Mouse (Mus musculus) limb, embryonic 14.5 days (tissue): ENCODE data around the gene BC030867. TPM values are rescaled to one million over a fixed set of nuclear protein-coding genes. Genes with fewer than 3 reads are reported as not detected.

ENCODE experiments used
- ATAC-seq: fragments of 200-750 bp; cut with Nextera tagmentation; 2 replicates; pipeline ENCODE4 v1.8.0; 2017; ENCODE audit warnings: low read depth, moderate number of reproducible peaks, moderate TSS enrichment; ENCODE audit not compliant: low FRiP score
- DNase-seq: peaks from one replicate; pipeline ENCODE4 v3.0.0-alpha.2; 2015; ENCODE audit warnings: low spot score
- H3K27ac ChIP-seq: fragments of 300-500 bp; sonication (generic); replicated peaks from 2 replicates; pipeline ENCODE4 v1.5.1; 2014; ENCODE audit warnings: low read depth, mild to moderate bottlenecking, low read length, moderate library complexity, mixed read lengths
- H3K27me3 ChIP-seq: fragments of 300-500 bp; sonication (generic); 2 replicates; pipeline ENCODE4 v1.6.1; 2014; ENCODE audit warnings: low read length, mixed read lengths; ENCODE audit not compliant: control insufficient read depth, insufficient read depth
- H3K36me3 ChIP-seq: fragments of 300-500 bp; sonication (generic); 2 replicates; pipeline ENCODE4 v1.6.1; 2014; ENCODE audit warnings: mild to moderate bottlenecking, low read length, moderate library complexity, mixed read lengths; ENCODE audit not compliant: control insufficient read depth, insufficient read depth
- H3K4me1 ChIP-seq: fragments of 300-500 bp; sonication (generic); 2 replicates; pipeline ENCODE4 v1.6.1; 2014; ENCODE audit warnings: antibody characterized with exemption, low read length, mixed read lengths; ENCODE audit not compliant: control insufficient read depth, insufficient read depth
- H3K4me2 ChIP-seq: fragments of 300-500 bp; sonication (generic); replicated peaks from 2 replicates; pipeline ENCODE4 v1.6.1; 2014; ENCODE audit warnings: low read depth, mild to moderate bottlenecking, low read length, moderate library complexity; ENCODE audit not compliant: severe bottlenecking
- H3K4me3 ChIP-seq: fragments of 300-500 bp; sonication (generic); replicated peaks from 2 replicates; pipeline ENCODE4 v1.5.1; 2014; ENCODE audit warnings: low read length
- H3K9ac ChIP-seq: fragments of 300-500 bp; sonication (generic); 2 replicates; pipeline ENCODE4 v1.6.1; 2014; ENCODE audit warnings: mild to moderate bottlenecking, low read depth, low read length, moderate library complexity; ENCODE audit not compliant: severe bottlenecking
- H3K9me3 ChIP-seq: fragments of 300-500 bp; sonication (generic); 2 replicates; pipeline ENCODE4 v1.6.1; 2016; ENCODE audit warnings: low read length; ENCODE audit not compliant: control insufficient read depth
- POLR2A ChIP-seq: fragments of 200-500 bp; IDR thresholded peaks from 2 replicates; pipeline ENCODE4 v1.8.0; 2012; ENCODE audit warnings: inconsistent platforms, mild to moderate bottlenecking, moderate library complexity, borderline replicate concordance; ENCODE audit not compliant: insufficient read depth, insufficient read length; ENCODE audit errors: extremely low read depth
- WGBS: fragments of 180-500 bp; shearing (Covaris S2); extraction: QIAGEN DNeasy Blood & Tissue Kit; methylation state at CpG from one replicate; pipeline ENCODE4 v1.1.7; 2014; 5-methylcytosine and 5-hydroxymethylcytosine counted together
- polyA plus RNA-seq, 2 experiments: library from polyadenylated mRNA; depleted of rRNA in 1 of 2; stranded (reverse) in 1 of 2; unstranded in 1 of 2; fragments of >200 nt; fragmentation: Nextera tagmentation in 1 of 2; extraction: Ambion mirVana in 1 of 2; gene quantifications; 2 replicates each; pipeline versions ENCODE4 v1.2.1 to v1.2.3; 2012 to 2014

The BC030867 gene
- polyA plus RNA-seq, 2 experiments = 11.9 to 14.2 TPM

GRCm38 (mm10) chr11:102304141-102304540, 55.5 kb downstream of the BC030867 start:
- H3K9me3 ChIP-seq = no peaks in the 10 kb centered on the region
- no peak overlapping the region for H3K9ac ChIP-seq
- WGBS = 55% methylated on average over 2 of the region's 2 CpGs
- no peak for TF ChIP-seq POLR2A
- ATAC-seq = no peak
- no peaks in the 10 kb centered on the region for H3K27me3 ChIP-seq
- H3K4me3 ChIP-seq = no peak overlapping the region
- no peaks in the 10 kb centered on the region for H3K4me1 ChIP-seq
- no peak for DNase-seq
- peaks cover 31% of the 10 kb centered on the region for H3K36me3 ChIP-seq
- no peak overlapping the region for H3K27ac ChIP-seq
- H3K4me2 ChIP-seq = no peak overlapping the region

- Histone ChIP-seq H3K4me1 (peaks cover 8% of the 10 kb centered on the region), H3K4me2 (no peak overlapping the region), H3K9me3 (no peaks in the 10 kb centered on the region), H3K27me3 (no peaks in the 10 kb centered on the region), H3K27ac (no peak overlapping the region), H3K9ac (no peak overlapping the region), H3K4me3 (no peak overlapping the region), H3K36me3 (peaks cover 43% of the 10 kb centered on the region)
- no peak for ATAC-seq
- WGBS = 49% methylated on average over 3 of the region's 3 CpGs
- no peak for TF ChIP-seq POLR2A
- no peak for DNase-seq
These were observed 56.7 kb downstream of the BC030867 start for GRCm38 (mm10) chr11:102305359-102305758.

DNA sequence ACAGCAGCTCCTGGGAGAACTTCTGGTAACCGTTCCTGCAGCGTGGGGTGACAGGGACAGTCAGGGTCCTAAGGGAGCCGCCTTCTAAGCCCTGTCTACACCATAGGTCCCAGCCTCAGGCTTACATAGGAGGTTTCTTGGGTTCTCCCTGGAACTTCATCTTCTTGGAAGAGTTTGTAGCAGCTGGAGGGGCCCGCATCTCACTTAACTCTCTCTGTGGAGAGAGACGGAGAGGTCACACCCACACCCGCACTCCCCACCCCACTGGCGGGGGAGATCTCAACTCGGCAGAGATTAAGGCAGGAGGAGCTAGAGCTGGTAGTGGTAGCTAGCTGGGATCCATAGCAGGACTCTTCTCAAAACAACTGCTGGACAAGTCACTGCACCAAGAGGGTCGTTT, 59.4 kb downstream of the BC030867 start:
- no peak for TF ChIP-seq POLR2A
- Histone ChIP-seq H3K4me1 (peaks cover 12% of the 10 kb centered on the region), H3K27ac (no peak overlapping the region), H3K4me3 (no peak overlapping the region), H3K9ac (no peak overlapping the region), H3K27me3 (no peaks in the 10 kb centered on the region), H3K4me2 (no peak overlapping the region), H3K36me3 (peaks cover 66% of the 10 kb centered on the region), H3K9me3 (no peaks in the 10 kb centered on the region)
- 86% methylated on average over 9 of the region's 9 CpGs for WGBS
- ATAC-seq = no peak
- DNase-seq = no peak

DNA sequence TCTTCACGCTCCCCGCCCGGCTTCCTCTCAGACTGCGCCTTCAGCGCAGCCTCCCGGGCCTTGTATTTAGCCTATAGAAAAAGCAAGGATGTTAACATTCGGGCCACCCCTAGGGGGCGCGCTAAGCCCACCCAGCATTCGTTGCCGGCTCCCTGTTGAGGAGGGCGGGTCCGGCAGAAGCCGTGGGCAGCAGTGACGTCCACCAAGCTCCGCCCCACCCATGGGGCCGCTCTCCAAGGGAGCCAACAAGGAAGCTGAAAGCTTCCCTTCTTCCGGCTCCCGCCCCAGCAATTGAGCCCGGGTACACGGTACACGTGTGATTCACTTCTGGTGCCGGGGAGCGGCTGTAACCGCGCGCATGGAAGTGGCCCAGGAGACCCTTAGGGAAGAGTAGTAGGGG, 60.3 kb downstream of the BC030867 start:
- no peak overlapping the region for H3K27ac ChIP-seq
- DNase-seq (peak; percentile 98), ATAC-seq (peak; percentile 91)
- peak overlapping the region; percentile 48 for H3K4me2 ChIP-seq
- TF ChIP-seq POLR2A = 0 out of 2 replicates have a peak, but pooled peaks have one; percentile 28
- WGBS = 0% methylated on average over 26 of the region's 27 CpGs
- peaks cover 12% of the 10 kb centered on the region for H3K4me1 ChIP-seq
- no peaks in the 10 kb centered on the region for H3K27me3 ChIP-seq
- H3K9me3 ChIP-seq = no peaks in the 10 kb centered on the region
- H3K36me3 ChIP-seq = peaks cover 75% of the 10 kb centered on the region
- peak overlapping the region; percentile 31 for H3K4me3 ChIP-seq
- peak overlapping the region; percentile 3; the same call in 1 of the 2 replicates for H3K9ac ChIP-seq

DNA sequence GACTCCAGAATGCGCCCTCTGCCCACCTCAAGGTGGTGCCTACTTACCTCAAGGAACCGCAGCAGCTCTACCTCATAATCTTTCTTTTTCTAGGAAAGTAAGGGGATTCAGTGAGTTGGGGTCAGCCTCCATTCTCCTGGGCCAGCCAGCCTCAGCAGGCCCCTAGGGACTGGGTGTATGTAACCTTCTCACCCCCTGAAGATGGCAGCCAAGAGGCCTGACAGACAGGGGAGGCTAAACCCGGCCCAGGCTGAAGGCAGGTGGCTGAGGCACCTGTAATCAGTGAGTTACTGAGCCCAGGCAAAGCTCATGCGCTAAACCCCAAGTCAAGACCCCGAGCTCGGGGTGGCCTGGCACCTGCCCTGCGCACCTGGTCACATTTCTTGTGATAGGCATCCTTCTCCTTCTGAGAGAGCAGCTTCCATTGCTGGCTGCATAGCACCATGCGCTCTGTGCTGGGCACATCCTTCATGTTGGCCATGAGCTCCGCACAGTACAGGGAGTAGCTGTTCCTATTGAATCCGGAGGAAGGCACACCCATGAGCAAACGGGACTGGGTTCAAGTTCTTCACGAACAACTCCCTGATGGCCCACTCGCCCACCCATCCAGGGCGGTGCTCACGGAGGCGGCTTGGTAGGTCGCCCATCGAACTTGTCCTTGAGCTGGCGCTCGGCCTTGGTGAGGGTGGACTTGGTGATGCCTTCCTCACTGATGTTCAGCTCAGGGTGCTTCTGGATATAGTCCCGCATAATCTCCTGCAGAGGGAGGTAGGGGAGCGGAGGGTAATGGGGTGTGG, 61.3 kb downstream of the BC030867 start:
- ATAC-seq = no peak
- WGBS = 87% methylated on average over 22 of the region's 22 CpGs
- 0 out of 2 replicates have a peak overlapping the region, but pooled peaks have one; percentile 19 for H3K27ac ChIP-seq

More for the DNA sequence above, 61.3 kb downstream of the BC030867 start:
- Histone ChIP-seq H3K9ac (no peak overlapping the region), H3K4me2 (peak overlapping the region; percentile 48), H3K36me3 (peaks cover 86% of the 10 kb centered on the region), H3K27me3 (no peaks in the 10 kb centered on the region), H3K4me3 (peak overlapping the region; percentile 31; the same call in 1 of the 2 replicates), H3K9me3 (no peaks in the 10 kb centered on the region), H3K4me1 (peaks cover 12% of the 10 kb centered on the region)
- no peak for DNase-seq
- TF ChIP-seq POLR2A = no peak
